Mouse (Mus musculus): ENCODE results near the gene Olfr477.
"Not testable (repeated sequence)": the region's sequence is repeated elsewhere in the genome, so short reads cannot be mapped to it uniquely, and the experiment has no call there.

Gene Olfr477

GRCm38 (mm10) chr7:107986393-107986792 is at the start of gene Olfr477:
Olfr477 (plus strand) TSS chr7:107986693.
- ATAC-seq (ENCODE audit: low TSS enrichment) = no peak

GRCm38 (mm10) chr7:107952539-107952938 is 34.0 kb upstream of the Olfr477 start:
- not testable (repeated sequence) for ATAC-seq (ENCODE audit: low TSS enrichment)

GRCm38 (mm10) chr7:107954343-107954742 is 32.1 kb upstream of the Olfr477 start, which contains the start of gene Olfr474:
Olfr474 (plus strand) TSS chr7:107954643.
- no peak for ATAC-seq (ENCODE audit: low TSS enrichment)

GRCm38 (mm10) chr7:107964503-107964902 is 22.0 kb upstream of the Olfr477 start, which contains the start of gene Olfr476:
Olfr476 (plus strand) TSS chr7:107964803.
- ATAC-seq (ENCODE audit: low TSS enrichment) = no peak

GRCm38 (mm10) chr7:108014256-108014655 is 27.8 kb downstream of the Olfr477 start:
- ATAC-seq (ENCODE audit: low TSS enrichment) = not testable (repeated sequence)

GRCm38 (mm10) chr7:108033889-108034288 is 47.4 kb downstream of the Olfr477 start, which contains the start of gene Olfr478:
Olfr478 (minus strand) TSS chr7:108033989.
- ATAC-seq (ENCODE audit: low TSS enrichment) = no peak
